Mouse (Mus musculus) lung, postnatal 0 days (tissue): ENCODE results near the gene Gm30191. TPM values are rescaled to one million over a fixed set of nuclear protein-coding genes. Genes with fewer than 3 reads are reported as not detected.
A peak's percentile ranks its signal among the peaks of the same experiment; 100 is the strongest.

Source experiments
- ATAC-seq: fragments of 200-750 bp; cut with Nextera tagmentation; 2 replicates; pipeline ENCODE4 v1.8.0; 2017; ENCODE audit warnings: moderate library complexity
- DNase-seq: peaks from one replicate; pipeline ENCODE4 v3.0.0-alpha.2; 2016; ENCODE audit warnings: low spot score
- H3K27ac ChIP-seq: fragments of 300-500 bp; sonication (generic); 2 replicates; pipeline ENCODE4 v1.5.1; 2014; ENCODE audit warnings: antibody characterized with exemption, mild to moderate bottlenecking, low read length, mixed read lengths
- H3K27me3 ChIP-seq: fragments of 300-500 bp; sonication (generic); replicated peaks from 2 replicates; pipeline ENCODE4 v1.6.1; 2014; ENCODE audit warnings: low read length, mixed read lengths; ENCODE audit not compliant: insufficient read depth
- H3K36me3 ChIP-seq: fragments of 300-500 bp; sonication (generic); 2 replicates; pipeline ENCODE4 v1.6.1; 2014; ENCODE audit warnings: low read length, mixed read lengths; ENCODE audit not compliant: insufficient read depth
- H3K4me1 ChIP-seq: fragments of 300-500 bp; sonication (generic); 2 replicates; pipeline ENCODE4 v1.6.1; 2014; ENCODE audit warnings: antibody characterized with exemption, low read depth, low read length, mixed read lengths; ENCODE audit not compliant: insufficient read depth
- H3K4me2 ChIP-seq: fragments of 300-500 bp; sonication (generic); replicated peaks from 2 replicates; pipeline ENCODE4 v1.6.1; 2014; ENCODE audit warnings: low read depth, mild to moderate bottlenecking, low read length, moderate library complexity, mixed read lengths
- H3K4me3 ChIP-seq: fragments of 300-500 bp; sonication (generic); 2 replicates; pipeline ENCODE4 v1.5.1; 2014; ENCODE audit warnings: low read depth, low read length
- H3K9ac ChIP-seq: fragments of 300-500 bp; sonication (generic); replicated peaks from 2 replicates; pipeline ENCODE4 v1.6.1; 2014; ENCODE audit warnings: low read depth, mild to moderate bottlenecking
- H3K9me3 ChIP-seq: fragments of 300-500 bp; sonication (generic); 2 replicates; pipeline ENCODE4 v1.6.1; 2016; ENCODE audit warnings: low read length, mixed read lengths
- CTCF ChIP-seq: IDR thresholded peaks from 2 replicates; pipeline ENCODE4 v1.5.1; 2016; ENCODE audit warnings: antibody characterized with exemption, mild to moderate bottlenecking
- EP300 ChIP-seq: IDR thresholded peaks from 2 replicates; pipeline ENCODE4 v1.6.1; 2016; ENCODE audit warnings: antibody characterized with exemption, mild to moderate bottlenecking, control low read depth
- WGBS: fragments of 180-500 bp; shearing (Covaris S2); extraction: QIAGEN DNeasy Blood & Tissue Kit; methylation state at CpG from one replicate; pipeline ENCODE4 v1.1.7; 2014; 5-methylcytosine and 5-hydroxymethylcytosine counted together
- polyA plus RNA-seq: library from polyadenylated mRNA; unstranded; fragments of >200 nt; fragmentation: Nextera tagmentation; extraction: Ambion mirVana; gene quantifications from 2 replicates; pipeline ENCODE4 v1.2.1, GENCODE M21; 2015

Gm30191 gene
- polyA plus RNA-seq, 1 experiment from 2014 or later, result not detected

- H3K4me2 ChIP-seq, result peak overlapping the region; percentile 94
- H3K9me3 ChIP-seq, result no peaks in the 10 kb centered on the region
- TF ChIP-seq CTCF, result no peak
- no peak for TF ChIP-seq EP300
- H3K36me3 ChIP-seq, result 0 out of 2 replicates have a peak, but pooled peaks cover 6% of the 10 kb centered on the region
- WGBS, result under 1% methylated on average over 52 of the region's 59 CpGs
- peak overlapping the region; percentile 98 for H3K27ac ChIP-seq
- ATAC-seq (peak; percentile 20), DNase-seq (peak; percentile 42)
- peak overlapping the region; percentile 93 for H3K4me3 ChIP-seq
- H3K9ac ChIP-seq, result peak overlapping the region; percentile 86
- no peaks in the 10 kb centered on the region for H3K27me3 ChIP-seq
- H3K4me1 ChIP-seq, result peaks cover 9% of the 10 kb centered on the region; the same call in 1 of the 2 replicates
Observed at GRCm38 (mm10) chr4:134286226-134287167, 39.8 kb downstream of the Gm30191 start.

DNA sequence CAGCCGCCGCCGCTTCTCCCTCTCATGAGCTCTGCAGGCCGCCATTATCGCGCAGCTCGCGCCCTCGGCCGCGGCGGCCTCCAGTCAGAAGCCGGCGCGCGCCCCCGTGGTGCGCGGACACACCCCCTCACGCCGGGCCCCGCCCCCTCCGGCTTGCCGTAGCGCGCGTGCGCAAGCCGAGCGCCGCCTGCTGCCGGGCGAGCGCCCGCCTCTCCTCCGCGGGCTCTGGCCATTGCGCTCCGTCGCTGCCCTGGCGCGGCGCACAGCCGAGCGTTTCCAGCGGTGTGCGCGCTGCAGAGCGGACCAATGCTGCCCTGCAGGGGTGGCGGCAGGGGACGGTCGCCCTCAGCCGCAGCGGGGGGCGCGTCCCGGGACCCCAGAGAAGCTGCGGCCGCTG, 40.4 kb downstream of the Gm30191 start:
- Histone ChIP-seq H3K27me3 (no peaks in the 10 kb centered on the region), H3K4me1 (peaks cover 9% of the 10 kb centered on the region; the same call in 1 of the 2 replicates), H3K4me2 (peak overlapping the region; percentile 94), H3K27ac (peak overlapping the region; percentile 98), H3K36me3 (0 out of 2 replicates have a peak, but pooled peaks cover under 1% of the 10 kb centered on the region), H3K9me3 (no peaks in the 10 kb centered on the region), H3K4me3 (peak overlapping the region; percentile 93), H3K9ac (peak overlapping the region; percentile 86)
- ATAC-seq (peak; percentile 96), DNase-seq (peak; percentile 95)
- 1% methylated on average over 17 of the region's 59 CpGs for WGBS
- TF ChIP-seq EP300 (no peak), CTCF (peak; percentile 59)

DNA sequence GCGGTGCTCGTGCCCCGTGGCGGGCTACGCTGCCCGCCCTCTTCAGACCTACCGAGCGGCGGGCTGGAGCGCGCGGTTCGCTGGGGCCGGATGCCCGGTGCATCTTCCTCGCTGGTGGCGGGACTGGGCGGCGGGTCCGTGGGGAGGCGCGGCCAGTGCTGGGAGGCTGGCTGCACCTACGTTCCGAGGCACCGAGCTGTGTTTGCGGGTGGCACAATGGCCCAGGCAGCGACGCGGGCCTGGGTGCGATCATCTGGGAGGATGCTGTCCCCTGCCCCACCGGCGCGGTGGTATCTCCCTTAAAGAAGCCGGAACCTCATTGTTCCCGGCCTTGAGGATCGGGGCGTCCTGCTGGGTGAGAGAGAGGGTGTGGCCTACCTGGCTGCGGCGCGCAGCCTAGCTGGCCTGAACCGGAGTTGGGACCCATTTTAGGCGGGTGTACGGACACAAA, 40.9 kb downstream of the Gm30191 start, which contains the start of gene Pdik1l:
Pdik1l (minus strand) TSS at position 321 of the 451 bp plus-strand sequence.
- ATAC-seq (peak; percentile 76), DNase-seq (peak; percentile 92)
- WGBS, result under 1% methylated on average over 36 of the region's 43 CpGs

GRCm38 (mm10) chr4:134288397-134289256, 41.9 kb downstream of the Gm30191 start:
- peak overlapping the region; percentile 1; the same call in 1 of the 2 replicates for H3K9ac ChIP-seq
- peak overlapping the region; percentile 98; the same call in 1 of the 2 replicates for H3K27ac ChIP-seq
- no peak overlapping the region; the same call in 1 of the 2 replicates for H3K4me3 ChIP-seq
- WGBS, result 14% methylated on average over 11 of the region's 11 CpGs
- ATAC-seq (no peak), DNase-seq (peak; percentile 49)
- H3K9me3 ChIP-seq, result no peaks in the 10 kb centered on the region
- H3K4me2 ChIP-seq, result peak overlapping the region; percentile 94
- TF ChIP-seq CTCF, result no peak
- TF ChIP-seq EP300, result no peak
- no peaks in the 10 kb centered on the region for H3K36me3 ChIP-seq
- peaks cover 9% of the 10 kb centered on the region; the same call in 1 of the 2 replicates for H3K4me1 ChIP-seq
- no peaks in the 10 kb centered on the region for H3K27me3 ChIP-seq

More for the DNA sequence above, 40.9 kb downstream of the Gm30191 start, which contains the start of gene Pdik1l:
- H3K36me3 ChIP-seq, result no peaks in the 10 kb centered on the region
- no peaks in the 10 kb centered on the region for H3K9me3 ChIP-seq
- H3K4me2 ChIP-seq, result peak within 1 kb of the TSS; percentile 94
- peak within 1 kb of the TSS; percentile 93 for H3K4me3 ChIP-seq
- TF ChIP-seq EP300 (no peak), CTCF (no peak)
- H3K4me1 ChIP-seq, result peaks cover 9% of the 10 kb centered on the region; the same call in 1 of the 2 replicates
- no peaks in the 10 kb centered on the region for H3K27me3 ChIP-seq
- peak within 1 kb of the TSS; percentile 98 for H3K27ac ChIP-seq
- peak within 1 kb of the TSS; percentile 86 for H3K9ac ChIP-seq

DNA sequence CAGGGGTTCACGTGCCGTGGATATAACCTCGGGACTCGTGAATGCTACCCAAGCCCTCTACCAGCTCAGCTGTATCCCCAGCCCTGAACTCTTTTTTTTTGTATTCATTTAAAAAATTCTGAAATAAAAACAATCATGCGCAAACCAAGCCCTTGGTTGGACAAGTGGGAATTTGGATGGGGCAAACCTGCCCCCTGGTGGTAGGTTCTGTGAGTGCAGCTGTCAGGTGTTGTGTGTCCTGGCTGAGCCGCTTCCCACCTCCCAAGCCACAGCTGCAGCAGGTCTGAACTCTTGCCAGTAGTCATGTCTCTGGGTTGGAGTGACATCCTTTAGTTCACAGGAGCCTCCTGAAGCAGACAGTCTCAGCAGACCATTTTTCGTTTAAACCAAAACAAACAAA, 45.3 kb downstream of the Gm30191 start:
- H3K4me1 ChIP-seq, result peaks cover 9% of the 10 kb centered on the region; the same call in 1 of the 2 replicates
- 19% methylated on average over 7 of the region's 7 CpGs for WGBS
- TF ChIP-seq EP300 (no peak), CTCF (peak; percentile 95)
- no peak overlapping the region for H3K27ac ChIP-seq
- DNase-seq (peak; percentile 80), ATAC-seq (no peak)
- H3K9me3 ChIP-seq, result no peaks in the 10 kb centered on the region
- no peak overlapping the region for H3K9ac ChIP-seq
- H3K36me3 ChIP-seq, result no peaks in the 10 kb centered on the region
- no peak overlapping the region for H3K4me3 ChIP-seq
- H3K4me2 ChIP-seq, result no peak overlapping the region
- H3K27me3 ChIP-seq, result no peaks in the 10 kb centered on the region
